Mouse (Mus musculus) liver, embryonic 14.5 days (tissue): ENCODE data around the gene Grik5.

Experiments used
- CTCF ChIP-seq: IDR thresholded peaks from 2 replicates; pipeline ENCODE4 v1.5.1; 2016; ENCODE audit warnings: antibody characterized with exemption, low read depth, control low read depth
- EP300 ChIP-seq: IDR thresholded peaks from 2 replicates; pipeline ENCODE4 v1.6.1; 2016; ENCODE audit warnings: antibody characterized with exemption, low read depth

- TF ChIP-seq EP300 = no peak
- TF ChIP-seq CTCF = no peak
Observed at GRCm38 (mm10) chr7:25067338-25067737, 4.8 kb downstream of the Grik5 start.
